Mouse (Mus musculus): ENCODE measurements around the gene Eif3f.
A peak's percentile ranks its signal among the peaks of the same experiment; 100 is the strongest.

The Eif3f gene

DNA sequence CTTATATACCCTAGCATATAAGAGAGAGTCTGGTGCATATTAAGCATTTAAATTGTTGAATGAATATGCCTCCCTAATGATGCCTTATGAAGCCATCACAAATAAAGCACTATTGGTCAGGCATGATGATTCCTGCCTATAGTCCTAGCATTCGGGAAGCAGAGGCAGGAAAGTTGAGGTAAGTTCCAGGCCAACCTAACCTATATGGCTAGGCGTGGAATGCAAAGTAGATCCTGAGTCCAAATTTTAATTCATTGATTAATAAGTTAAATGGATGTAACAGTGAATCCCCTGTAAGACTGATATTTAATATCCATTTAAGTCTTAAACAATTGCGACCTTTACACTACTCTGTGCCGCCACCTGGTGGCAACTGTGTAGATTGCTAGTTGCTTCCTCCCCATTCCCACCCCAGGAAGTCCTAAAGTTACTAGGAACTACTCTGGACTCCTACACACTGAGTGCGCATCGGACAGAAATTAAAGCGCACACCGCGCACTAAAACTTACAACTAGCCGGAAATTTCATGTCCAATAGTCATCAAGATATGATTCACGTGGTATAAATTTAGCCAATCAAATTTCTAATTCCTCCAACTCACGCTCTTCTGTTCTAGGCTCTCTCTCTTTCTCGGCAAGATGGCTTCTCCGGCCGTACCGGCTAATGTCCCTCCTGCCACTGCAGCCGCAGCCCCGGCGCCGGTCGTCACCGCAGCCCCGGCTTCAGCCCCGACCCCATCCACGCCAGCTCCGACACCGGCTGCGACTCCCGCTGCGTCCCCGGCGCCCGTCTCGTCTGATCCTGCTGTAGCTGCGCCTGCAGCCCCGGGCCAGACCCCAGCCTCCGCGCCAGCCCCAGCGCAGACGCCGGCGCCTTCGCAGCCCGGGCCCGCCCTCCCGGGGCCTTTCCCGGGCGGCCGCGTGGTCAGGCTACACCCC, at the start of gene Eif3f:
Gene Eif3f, plus strand, starts transcription at position 624 of the 938 bp plus-strand sequence.
- peak; percentile 94 for DNase-seq

DNA sequence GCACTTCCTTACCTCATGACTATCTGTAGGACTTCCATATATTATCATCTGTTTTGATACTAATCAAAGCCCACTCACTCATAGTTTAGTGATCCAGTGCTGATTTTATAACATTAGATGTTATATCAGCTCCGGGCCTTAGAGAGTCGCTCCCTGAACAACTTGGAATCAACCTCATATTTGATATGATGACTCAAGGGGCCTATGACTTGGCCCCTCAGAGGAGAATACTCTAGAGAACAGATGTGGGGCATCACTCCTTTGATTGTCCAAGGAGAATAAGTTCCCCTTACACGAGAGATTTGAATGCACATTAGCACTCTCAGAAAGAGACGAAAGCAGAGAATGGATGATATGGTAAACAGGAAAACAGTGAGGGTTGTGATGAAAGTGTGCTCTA, 49.3 kb upstream of the Eif3f start, which contains the start of gene Olfr518:
Gene Olfr518, minus strand, starts transcription at position 101 of the 400 bp plus-strand sequence.
- DNase-seq: no peak

DNA sequence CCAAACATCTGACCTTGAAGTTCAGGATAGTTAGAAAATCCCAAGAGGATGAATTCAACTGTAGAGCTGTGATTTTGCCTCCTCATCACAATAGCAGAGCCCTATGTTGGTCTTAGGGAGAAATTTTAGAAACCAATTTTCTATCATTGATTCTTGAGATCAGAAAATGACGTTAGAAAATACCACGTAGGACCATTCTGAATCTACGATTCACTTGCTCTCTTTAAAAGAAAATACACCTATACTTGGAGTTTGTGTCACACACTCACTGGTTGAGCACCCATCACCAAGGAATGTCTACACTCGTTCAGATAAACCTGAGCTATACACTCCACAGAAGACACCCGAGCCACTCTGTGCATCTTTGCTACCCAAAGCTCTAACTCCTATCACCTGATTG, 39.9 kb upstream of the Eif3f start, which contains the start of gene Olfr519:
Gene Olfr519, minus strand, starts transcription at position 101 of the 400 bp plus-strand sequence.
- DNase-seq: no peak

DNA sequence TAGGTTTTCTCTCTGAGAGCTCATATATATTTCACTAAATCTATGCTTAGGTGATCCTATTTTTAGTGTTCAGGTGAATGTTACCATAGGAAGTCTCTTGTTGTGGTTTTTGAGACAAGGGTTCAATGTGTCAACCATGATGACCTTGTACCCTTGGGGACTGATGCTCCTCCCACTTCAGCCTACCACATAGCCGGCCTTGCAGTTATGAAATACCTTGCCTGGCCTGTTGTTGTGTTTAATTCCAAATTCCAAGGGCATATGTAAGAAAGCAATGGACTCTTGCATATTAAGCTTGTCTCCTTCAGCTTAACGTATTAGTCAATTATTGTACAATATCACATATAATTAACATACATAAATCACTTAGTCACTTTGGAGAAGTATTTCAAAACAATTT, 30.2 kb upstream of the Eif3f start:
- no peak for DNase-seq

DNA sequence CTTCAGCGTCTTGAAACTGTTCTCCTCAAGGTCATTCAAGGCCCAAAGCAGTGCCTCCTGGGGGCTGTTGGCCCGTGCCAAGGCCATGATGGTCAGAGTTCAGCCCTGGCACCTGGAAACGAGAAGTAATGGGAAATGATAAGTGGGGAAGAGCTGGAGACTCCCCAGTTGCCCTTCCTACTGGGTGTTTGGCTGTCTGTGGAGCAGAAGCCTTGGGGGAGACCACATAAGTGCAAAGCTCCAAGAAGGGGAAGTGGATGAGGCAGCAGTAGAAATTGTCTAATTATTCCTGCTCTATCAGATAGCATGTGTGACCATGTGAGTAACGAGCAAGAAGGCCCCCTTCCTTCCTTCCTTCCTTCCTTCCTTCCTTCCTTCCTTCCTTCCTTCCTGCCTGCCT, 7.2 kb upstream of the Eif3f start:
- DNase-seq: no peak

DNA sequence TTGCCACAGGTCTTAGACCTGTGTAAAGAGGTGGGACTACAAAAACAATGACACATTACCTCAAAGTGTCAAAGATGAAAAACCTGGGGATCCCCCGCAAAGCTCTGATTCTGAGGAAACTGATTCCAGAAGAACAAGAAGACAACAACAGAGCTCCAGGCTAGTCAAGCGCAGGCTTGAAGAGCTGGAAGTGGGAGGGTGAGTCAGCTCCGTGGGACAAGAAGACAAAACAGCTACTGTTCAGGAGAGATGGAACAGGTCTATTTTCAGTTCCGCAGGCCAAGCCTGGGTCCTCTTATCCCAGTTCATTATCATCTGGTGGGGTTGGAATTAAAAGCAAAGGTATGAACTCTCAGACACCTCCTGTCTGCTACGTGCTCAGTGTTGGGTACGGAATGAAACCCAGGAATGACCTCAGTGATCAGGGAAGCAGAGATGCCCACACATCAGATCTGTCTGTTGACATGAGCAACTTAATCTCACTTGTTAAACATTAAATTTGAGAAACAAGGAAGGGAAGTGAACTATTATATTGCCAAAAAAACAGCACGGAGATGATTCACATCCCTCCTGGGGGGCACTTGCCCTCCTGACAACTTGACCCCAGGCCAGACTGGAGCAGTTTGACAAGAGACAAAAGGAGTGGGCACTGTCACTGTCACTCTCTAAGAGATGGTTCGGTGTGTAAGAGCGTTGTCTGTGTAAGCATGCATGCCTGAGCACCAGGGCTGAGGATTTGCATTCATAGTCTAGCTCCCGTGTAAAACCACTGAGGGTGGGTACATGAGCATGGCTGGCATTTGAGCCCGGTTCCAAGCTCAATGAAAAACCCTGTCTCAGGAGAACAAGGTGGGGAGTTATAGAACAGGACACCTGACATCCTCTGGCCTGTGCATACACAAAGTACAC, 5.7 kb upstream of the Eif3f start:
- DNase-seq: no peak

DNA sequence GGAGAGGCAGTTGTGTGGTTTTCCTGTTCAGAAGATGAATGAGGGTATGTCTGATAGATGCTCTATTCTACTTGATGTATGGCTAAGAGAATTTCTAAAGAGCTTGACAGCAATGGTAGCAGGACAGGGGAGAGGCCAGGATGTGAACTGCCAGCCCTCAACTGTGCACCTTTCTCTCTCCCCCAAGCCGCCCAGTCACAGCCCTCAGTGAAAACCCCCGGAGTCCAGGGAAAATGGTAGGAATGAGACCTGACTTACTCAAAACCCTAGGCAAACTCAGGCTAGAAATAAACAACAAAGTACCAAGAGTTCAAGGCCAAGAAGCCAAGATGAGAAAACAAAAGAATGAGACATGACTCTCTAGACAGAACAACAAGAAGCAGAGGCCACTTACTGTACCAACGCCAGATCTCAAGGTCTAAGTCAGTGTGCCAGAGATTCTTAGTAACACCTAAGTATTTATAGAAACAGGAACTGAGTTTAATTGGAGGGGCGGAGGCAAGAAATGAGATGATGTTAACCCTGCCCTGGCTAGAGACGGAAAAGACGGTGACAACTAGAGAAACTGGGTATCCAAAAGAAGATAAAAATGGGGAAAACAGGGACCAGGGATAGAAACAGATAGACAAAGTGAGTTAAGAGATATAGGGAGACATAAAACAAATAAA, 4.4 kb upstream of the Eif3f start, which contains the start of gene Nlrp10:
Gene Nlrp10, minus strand, starts transcription at position 453 of the 668 bp plus-strand sequence.
- DNase-seq: no peak

DNA sequence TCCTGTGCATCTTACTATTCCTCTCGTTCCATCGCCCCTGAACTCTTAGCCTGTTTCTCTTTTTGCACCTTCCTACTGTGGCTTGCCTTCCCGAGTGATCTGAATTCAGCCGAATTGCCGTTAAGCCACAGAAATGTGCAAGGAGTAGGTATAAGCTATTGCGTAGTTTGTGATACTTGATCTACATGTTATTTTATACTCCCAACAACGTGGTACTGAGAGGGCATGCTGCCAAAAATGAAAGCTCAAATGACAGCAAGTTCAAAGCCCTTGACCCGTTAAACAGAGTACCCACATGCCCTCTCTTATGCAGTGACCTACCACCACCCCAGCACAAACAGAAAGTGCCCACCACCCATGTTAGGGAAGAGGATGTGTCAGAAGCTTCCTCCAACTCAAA, 619 bp downstream of the Eif3f start:
- DNase-seq: no peak

DNA sequence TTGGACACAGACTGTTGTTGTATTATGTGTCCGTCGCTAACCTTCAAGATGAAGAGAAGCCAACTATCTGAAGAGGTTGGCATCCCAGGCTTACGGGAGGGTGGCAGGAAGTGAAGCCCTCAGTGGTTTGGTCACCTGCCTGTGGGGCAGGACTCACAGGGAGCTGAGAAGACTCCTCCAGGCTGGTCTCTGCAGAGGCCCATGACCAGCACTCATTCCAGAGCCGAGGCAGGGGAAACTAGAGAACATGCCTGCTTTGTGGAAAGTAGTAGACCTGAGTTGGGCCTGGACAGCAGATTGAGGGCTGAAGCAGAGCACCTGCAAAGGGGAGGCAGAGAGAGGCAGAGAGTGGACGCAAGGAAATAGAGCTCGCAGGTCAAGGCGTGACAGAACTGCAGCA, 1.2 kb downstream of the Eif3f start:
- DNase-seq: no peak

DNA sequence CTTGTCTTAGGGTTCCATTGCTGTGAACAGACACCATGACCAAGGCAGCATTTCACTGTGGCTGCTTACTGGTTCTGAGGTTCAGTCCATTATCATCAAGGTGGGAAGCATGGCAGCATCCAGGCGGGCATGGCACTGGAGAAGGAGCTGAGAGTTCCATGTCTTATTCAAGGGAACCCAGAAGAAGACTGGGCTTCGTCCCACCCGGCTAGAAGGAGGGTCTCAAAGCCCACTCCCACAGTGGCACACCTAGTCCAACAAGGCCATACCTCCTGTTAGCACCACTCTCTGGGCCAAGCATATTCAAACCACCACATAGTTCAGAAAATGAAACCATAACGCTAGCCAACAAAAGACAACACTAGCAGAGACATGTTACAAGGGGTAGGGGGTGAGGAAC, 2.4 kb downstream of the Eif3f start:
- no peak for DNase-seq

DNA sequence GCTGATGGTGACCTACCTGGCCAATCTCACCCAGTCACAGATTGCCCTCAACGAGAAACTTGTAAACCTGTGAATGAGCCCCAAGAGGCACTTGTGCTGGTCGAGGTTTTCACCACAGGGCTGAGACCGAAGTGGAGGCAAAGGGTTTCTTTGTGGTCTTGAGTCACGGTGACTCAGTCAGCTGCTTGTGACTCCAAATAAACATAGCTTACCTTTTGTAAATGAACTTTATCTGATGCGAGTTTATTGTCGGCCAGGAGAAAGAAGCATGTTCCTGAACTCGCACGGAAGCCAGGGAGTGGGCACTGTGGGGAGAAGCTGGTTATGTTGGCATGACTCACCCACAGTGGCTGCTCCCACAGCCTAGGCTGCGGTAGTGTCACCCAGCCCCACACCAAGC, 7.2 kb downstream of the Eif3f start:
- no peak for DNase-seq

DNA sequence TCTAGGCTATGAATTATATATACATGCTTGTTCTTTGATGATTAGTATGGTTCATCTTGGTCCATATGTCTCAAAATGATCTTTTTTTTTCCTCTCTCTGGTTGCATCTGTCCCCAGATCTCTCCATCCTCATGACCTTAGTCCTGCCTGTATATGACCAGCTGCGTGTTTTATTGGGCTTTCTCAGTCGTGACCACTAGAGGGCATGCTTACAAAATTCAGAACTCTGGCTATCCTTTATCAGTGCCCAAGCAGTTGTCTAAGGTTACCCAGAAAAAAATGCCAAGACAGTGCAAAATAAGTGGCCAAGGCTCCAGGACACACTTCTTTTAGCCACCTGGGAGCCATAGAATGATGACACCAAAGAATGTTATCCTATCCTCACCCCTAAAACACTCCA, 9.8 kb downstream of the Eif3f start:
- peak; percentile 33 for DNase-seq

DNA sequence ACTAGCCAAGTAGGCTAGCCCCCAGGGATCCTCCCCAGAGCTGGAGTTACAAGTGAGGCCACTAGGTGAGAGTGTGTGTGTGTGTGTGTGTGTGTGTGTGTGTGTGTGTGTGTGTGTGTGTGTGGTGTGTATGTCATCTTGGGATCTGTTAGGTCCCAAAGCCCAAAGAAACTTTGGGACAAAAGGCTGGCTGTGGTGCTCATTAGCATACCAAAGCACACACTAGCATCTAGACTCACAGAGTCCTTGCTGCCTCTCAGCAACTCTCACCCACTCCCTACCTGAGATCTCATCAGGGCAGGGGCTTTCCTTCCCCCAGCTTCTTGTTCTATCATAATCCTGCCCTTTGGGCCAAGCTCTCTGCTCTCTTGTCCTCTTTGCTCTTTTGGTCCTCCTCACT, 14.4 kb downstream of the Eif3f start:
- no peak for DNase-seq

DNA sequence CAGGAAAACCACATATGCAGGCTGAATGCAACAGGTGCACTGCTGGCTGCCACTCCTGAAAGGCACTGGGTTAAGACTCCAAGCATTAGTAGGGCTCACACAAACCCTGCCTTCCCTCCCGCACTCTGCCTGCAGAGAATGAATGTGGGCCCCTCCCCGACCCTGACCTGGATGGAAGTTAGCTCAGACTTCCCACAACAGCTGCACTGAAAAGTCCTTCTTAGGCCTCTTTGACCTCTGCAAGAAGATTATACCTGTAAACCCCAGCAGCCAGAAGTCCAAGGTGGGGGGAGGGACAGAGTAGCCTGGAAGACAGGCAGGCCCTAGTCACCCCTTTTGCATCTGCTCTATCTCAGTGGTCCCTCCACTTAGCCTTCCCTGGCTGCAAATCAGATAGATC, 15.1 kb downstream of the Eif3f start:
- DNase-seq: no peak

DNA sequence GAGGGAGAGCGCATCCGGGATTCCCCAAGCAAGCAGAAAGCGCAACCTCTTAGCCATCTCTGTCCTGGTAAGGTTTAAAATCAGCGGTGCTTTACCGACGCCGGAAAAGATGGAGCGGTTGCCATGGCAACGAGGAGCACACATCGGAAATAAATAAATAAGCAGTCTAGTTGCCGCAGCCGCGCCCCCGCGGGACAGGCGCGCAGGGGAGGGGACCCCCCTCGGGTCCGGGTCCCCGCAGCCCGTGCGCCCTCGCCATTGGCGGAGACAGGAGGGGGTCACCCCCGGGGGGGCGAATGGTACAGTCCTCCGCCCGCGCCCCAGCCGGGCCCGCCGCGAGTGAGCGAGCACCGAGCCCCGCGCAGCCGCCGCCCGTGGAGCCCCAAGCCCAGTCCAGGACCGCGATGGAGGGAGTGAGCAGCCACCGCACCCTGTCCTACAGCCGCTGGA, 16.1 kb downstream of the Eif3f start, which contains the start of gene Tub:
Gene Tub, plus strand, starts transcription at position 27 of the 450 bp plus-strand sequence.
- DNase-seq: peak; percentile 21

DNA sequence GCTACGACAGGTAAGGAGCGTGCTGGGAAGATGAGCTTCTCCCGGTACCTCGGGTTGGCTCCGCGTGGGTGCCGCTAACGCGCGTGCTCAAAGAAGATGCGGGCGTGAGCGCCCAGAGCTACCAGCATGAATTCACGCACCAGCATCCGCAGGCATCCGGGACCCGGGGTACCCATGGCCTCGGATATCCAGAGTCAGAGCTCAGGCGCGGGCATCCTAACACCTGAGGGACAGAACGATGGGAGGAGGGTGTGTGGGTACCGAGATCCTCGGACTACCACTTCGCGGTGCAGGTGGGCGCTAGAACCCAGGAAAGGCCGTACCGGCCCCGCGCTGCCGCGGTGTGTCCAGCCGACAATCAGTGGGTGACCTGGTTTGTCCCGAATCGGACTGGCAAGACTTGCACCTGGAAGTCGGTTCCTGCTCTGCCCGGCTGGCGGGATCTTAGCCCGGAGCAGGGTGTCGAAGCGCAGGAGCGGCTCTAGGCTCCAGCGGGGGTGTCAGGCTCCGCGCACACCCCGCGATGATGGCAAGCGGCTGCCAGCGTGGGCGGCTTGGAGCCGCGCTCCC, 16.6 kb downstream of the Eif3f start:
- no peak for DNase-seq

DNA sequence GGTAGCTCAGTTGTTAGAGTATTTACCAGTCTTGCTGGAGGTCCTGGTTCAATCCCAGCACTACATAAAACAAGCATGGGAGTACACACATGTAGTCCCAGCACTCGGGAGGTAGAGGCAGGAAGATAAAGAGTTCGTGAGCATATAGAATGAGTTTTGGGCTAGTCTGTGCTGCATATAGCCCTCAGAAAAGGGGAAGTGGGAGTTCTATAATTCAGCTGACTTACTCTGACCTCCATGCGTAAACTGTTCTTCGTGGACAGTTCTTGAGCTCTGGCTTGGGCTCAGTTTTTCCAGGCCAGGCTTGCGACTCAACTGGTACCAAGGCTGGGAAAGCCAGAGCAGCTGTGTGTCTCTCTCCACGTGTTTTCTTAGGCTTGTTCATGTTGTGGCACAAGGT, 18.6 kb downstream of the Eif3f start:
- DNase-seq: no peak

DNA sequence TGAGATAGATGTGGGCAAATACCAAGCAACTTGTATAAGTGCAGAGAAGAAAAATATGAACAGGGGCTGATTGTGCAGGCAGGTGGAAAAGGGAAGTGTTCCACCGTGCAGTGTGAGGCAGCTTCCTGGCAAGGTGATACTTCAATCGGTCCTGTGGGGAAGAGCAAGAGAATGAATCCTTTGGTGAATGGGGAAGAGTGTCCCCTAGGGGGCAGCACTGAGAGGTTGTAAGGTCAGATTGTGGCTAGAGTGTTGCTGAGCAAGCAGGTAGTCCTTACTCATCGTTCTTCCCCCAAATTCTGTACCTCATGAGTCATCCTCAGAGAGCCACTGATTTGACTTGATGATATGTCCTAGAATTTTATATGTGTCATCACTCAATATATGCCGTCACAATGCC, 20.0 kb downstream of the Eif3f start:
- peak; percentile 33 for DNase-seq

DNA sequence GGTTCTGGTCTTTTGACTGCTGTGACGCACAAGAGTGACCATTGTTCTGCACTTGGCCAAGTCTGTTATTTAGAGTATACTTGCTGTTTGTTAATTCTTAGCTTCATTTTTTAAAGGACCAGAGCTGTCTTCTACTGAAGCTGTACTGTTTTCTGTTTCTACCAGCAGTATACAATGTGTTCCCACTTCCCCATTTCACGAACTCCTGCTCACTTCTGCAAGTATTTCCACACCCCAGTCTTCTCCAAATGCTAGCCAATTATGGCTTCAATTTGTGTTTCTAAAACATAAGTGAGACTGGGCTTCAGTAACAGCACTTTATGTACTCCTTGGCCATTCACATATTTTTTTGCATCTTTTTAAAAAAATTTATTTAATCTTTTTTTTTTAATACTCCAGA, 23.5 kb downstream of the Eif3f start:
- DNase-seq: no peak

DNA sequence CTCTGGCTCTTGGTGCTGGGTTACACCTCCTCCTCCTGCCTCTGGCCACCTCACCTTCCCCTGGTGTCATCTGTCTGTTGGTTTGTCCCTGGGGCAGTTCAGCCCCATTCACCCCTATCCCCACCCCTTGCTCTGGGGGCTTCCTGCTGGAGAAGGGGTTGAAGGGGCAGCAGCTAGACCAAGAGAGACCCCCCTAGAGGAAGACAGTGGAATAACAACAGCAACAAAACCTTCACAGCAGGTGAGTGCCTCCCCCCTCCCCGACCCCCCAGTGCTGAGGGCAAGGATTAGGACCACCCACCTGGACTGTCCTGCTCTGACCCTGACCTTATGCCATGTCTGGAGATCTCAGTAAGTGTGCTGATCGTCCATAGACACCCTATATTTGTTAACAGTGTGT, 31.8 kb downstream of the Eif3f start:
- no peak for DNase-seq

DNA sequence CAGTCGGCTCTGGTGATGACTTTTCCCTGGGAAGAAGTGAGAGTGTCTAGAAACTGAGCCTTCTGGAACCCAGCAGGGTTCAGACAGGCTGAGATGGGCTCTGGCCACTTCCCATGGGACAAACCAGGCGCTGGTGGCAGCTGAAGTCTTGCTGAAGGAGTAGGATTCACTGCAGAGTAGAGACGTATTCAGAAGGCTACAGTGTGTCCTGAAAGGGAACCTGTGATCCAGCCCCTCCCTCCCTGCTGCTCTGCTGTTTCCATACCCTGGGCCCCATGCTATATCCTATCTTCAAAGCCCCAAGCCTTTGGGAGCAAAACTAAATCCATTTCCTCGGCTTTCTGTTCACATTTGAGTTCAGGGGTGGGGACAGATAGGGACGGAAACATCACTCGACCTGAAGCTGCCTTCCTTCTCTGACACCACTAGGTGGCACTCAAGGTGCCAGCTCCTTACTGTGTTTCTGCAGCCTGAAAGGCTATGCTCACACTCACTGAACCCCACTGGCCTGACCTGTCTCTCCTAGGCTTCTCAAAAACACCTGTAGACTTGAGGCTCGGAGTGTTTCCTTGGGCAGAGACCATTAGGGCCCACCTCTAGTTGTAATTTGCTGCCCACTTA, 32.6 kb downstream of the Eif3f start:
- DNase-seq: peak; percentile 34

DNA sequence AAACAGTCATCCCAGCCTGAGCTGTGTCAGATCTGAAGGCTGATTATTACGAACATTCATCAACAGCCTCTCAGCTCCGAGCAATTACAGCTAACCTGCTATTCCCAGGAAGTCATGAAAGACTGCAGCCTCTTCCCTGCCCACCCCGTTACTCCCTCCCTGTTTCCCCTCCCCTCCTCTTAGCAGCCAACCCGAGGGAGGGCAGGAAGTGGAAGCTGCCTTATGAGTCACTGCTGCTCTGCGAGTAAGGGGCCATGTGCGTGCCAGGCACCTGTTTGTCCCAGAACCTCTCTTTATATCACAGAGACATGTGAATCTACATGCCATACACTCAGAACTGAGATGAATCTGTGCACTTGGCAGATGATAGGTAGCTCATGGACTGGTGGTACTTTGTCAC, 34.0 kb downstream of the Eif3f start:
- DNase-seq: no peak
